Mouse (Mus musculus): ENCODE measurements around the gene Ehd1.
"Not testable (repeated sequence)": the region's sequence is repeated elsewhere in the genome, so short reads cannot be mapped to it uniquely, and the experiment has no call there.

Ehd1 gene

GRCm38 (mm10) chr19:6304787-6305516, 28.4 kb downstream of the Ehd1 start:
- peak; percentile 72 to 79 for DNase-seq

DNA sequence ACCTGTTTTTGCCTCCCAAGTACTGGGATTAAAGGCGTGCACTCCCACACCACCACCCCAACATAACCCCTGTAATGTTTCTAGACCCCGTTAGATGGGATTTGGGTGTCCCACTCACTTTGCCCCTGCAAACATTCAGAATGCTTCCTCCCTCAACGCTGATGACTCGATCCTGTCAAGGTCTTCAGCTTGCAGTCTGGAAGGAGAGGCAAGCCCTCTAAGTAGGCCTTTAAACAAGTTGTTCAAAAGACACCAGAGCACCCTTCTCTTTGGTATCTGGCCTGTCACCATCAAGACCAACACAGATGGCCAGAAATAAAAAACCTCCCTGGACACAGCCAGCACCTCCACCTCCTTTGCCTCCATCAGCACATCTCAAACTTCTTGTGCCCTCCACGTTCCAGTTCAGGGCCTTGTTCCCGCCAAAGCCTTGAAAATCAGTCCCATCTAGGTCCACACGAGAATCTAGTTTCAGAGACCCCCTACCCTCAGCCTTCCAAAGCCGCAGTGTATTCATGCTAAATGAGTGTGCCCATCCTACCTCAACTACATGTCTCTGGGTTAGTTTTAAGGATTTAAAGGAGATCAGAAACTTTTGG, 29.1 kb downstream of the Ehd1 start:
- DNase-seq = no peak

DNA sequence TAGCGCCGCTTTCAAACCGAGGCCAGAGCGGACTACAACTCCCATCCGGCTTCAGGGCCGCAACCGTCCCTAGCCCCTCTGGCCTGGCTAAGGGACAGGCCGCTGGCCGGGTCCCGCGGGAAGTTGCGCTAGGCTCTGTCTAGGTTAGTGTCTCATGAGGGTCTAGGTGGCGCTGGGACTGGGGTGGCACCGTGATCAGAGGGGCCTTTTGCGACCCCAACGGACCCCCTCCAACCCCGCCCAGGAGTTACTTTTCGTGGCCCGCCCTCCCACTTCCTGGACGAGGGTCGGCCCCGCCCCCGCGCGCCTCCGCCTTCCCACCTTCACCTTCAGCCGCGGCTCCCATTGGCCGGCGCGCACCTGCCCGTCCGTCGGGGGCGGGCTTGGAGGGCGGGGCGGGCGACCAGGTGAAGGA, 29.6 kb downstream of the Ehd1 start, which contains the start of gene Cdc42bpg:
TSS of gene Cdc42bpg (plus strand) at position 320 of the 415 bp plus-strand sequence.
- DNase-seq = peak; percentile 81 to 84

DNA sequence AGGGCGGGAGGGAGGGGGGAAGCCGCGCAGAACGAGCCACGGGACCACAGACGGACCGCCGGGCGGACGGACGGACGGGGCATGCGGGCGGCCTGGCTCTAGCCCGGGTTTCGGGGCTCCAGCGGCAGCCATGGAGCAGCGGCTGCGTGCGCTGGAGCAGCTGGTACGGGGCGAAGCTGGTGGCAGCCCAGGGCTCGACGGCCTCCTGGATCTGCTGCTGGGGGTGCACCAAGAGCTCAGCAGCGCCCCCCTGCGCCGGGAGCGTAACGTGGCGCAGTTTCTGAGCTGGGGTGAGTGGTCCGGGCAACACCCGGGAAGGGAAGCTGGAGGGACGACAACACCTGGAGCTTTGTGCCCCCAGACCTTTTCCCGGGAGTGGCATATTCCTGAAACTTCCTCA, 30.1 kb downstream of the Ehd1 start:
- peak; percentile 58 to 65 for DNase-seq

DNA sequence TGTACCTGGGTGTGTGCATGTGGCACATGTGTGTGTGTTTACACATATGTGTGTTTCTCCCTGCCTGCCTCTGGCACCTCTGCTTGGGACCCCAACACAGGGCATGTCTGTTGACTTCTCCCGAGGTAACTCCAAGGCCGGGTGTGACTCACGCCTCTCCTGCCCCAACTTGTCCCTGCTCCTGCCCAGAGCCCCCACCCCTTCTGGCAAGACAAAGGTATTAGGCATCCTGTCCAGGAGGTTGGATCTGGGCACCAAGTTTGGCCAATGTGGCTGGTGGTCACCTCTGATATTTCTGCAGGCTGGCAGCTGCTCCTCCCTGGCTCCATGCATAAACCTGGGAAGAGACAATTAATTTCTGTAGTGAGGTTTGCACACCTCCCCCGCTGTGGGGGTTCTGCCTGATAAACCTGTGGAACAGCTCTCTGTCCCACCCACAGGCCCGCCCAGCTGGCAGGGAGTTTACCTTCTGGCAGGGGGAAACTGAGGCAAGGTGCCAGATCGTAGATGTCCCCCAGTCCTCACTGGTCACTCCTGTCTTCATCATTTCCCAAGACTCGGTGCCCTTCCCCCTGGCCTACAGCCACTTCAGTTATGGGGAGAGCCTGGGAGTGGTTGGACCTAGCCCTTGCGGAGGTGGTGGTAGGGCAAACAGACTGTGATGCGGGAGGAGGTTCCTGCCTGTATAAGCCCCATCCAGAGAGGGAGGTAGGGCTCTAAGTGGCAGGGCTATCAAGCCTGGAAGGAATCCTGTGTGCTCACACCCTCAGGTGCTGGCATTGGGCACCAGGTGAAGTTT, 31.4 kb downstream of the Ehd1 start:
- peak in 1 of 2 experiments; percentile 23 for DNase-seq

DNA sequence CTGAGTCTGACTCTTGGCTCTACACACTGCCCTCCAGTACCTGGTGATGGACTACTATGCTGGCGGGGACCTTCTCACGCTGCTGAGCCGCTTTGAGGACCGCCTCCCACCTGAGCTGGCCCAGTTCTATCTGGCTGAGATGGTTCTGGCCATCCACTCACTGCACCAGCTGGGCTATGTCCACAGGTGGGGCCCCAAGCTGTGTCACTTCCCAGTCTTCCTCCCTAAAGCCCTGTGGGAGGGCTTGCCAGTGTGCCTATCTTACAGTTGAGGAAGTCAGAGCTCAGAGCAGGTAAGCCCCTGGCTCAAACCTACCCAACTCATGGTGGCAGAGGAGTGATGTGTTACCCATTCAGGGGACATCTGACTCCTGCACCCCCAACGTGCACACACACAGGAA, 33.7 kb downstream of the Ehd1 start:
- no peak for DNase-seq

DNA sequence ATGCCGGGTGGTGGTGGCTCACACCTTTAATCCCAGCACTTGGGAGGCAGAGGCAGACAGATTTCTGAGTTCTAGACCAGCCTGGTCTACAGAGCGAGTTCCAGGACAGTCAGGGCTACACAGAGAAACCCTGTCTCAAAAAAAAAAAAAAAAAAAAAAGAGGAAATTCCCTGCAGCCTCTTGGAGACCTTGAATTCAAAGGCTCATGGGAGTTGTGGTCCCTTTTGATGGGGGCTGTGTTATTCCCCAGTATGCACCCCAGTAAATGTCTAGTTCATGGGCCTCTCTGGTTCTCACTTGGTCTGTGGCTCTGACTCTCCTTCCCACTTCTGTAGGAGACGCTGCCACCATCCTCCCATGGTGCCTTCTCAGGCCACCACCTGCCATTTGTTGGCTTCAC, 35.3 kb downstream of the Ehd1 start:
- DNase-seq = not testable (repeated sequence)

DNA sequence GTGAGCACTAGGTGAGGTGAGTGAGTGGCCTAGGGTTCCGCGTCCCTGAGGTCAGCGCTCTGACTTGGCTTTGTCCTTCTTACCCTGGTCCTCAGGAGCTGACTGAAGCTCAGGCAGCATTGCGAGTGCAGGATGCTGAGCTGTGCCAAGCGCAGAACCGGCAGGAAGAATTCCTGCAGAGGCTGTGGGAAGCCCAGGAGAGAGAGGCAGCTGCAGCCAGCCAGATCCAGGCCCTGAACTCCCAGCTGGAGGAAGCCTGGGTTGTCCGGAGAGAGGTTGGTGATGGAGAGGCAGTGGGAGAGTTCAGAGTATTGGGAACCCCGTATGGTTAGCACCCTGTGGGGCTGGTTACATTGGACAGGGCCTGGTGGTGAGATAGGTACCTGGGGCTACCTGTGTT, 37.3 kb downstream of the Ehd1 start:
- no peak for DNase-seq

- no peak for DNase-seq
Observed at GRCm38 (mm10) chr19:6314513-6314912, 38.0 kb downstream of the Ehd1 start.

DNA sequence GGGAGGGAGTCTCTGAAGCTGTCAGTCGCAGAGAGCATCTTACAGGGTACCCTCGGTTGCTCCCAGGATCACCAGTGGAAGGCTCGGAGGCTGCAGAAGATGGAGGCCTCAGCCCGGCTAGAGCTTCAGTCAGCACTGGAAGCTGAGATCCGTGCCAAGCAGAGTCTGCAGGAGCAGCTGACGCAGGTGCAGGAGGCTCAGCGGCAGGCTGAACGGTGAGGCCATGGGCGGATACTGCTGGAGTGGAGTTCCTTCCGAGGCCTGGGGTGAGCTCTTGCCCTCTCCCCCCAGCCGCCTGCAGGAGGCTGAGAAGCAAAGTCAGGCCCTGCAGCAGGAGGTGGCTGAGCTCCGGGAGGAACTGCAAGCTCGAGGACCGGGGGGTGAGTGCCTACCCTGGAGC, 39.0 kb downstream of the Ehd1 start:
- no peak for DNase-seq

GRCm38 (mm10) chr19:6318145-6318544, 41.6 kb downstream of the Ehd1 start:
- DNase-seq = no peak

DNA sequence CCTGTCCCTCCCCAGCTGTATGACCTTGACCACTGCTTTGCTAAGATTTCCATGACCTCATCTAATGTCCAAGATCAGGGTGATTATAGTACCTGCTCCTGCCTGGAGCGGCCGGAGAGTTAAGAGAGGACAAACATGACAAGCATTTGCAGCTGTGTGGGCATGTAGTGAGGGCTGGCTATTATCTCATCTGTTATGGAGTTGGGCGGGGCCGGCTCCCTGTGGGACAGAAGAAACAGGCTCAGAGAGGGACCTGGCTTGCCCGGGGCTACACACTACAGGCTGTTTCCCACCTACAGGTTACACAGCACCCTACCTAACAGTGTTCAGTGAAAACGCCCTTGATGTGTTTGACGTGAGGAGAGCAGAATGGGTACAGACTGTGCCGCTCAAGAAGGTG, 44.8 kb downstream of the Ehd1 start:
- no peak for DNase-seq

DNA sequence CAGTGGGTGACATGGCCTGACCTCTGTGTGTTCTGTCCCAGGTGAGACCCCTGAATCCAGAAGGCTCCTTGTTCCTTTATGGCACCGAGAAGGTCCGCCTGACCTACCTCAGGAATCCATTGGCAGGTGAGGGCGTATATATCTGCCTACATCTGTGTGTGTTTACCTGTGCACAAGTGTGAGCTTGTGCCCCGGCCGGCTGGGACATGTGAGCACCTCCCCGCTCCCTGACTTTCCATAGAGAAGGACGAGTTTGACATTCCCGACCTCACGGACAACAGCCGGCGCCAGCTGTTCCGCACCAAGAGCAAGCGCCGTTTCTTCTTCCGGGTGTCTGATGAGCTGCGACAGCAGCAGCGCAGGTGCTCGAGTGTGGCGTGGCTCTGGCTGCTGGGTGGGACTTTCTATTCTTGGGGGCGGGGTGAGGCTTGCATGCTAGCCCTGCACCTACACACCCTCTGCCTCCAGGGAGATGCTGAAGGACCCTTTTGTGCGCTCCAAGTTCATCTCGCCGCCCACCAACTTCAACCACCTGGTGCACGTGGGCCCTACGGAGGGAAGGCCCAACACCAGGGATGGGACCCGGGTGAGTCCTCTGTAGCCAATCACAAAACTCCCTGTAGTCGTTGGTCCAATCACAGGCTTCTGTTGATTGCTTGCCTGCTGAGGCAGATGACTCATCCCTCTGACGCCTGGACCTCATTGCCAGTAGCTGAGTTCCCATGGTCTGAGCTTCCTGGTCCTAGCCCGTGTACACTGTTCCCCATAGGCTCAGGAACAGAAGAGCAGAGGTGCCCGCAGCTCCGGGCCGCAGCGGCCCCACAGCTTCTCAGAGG, 45.5 kb downstream of the Ehd1 start:
- no peak for DNase-seq

- no peak for DNase-seq
Observed at GRCm38 (mm10) chr19:6324751-6325150, 48.2 kb downstream of the Ehd1 start.

DNA sequence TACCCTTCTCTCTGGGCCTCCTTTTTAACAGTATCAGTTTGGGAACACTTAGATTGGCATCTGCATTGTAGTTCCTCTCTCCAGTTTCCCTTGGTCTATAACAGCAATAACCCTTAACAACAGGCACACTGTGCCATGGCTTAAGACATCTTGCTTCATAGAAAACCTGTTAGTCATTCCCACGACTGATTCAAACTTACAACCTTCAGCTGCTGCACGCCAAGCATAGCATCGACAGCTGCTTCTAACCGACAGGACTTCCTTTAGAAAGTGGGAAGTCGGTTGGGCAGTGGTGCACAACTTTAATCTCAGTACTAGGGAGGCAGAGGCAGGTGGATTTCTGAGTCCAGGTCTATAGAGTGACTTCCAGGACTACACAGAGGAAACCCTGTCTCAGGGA, 54.7 kb downstream of the Ehd1 start:
- DNase-seq = no peak

- DNase-seq = peak in 1 of 2 experiments; percentile 47
Observed at GRCm38 (mm10) chr19:6331719-6332516, 55.4 kb downstream of the Ehd1 start.

DNA sequence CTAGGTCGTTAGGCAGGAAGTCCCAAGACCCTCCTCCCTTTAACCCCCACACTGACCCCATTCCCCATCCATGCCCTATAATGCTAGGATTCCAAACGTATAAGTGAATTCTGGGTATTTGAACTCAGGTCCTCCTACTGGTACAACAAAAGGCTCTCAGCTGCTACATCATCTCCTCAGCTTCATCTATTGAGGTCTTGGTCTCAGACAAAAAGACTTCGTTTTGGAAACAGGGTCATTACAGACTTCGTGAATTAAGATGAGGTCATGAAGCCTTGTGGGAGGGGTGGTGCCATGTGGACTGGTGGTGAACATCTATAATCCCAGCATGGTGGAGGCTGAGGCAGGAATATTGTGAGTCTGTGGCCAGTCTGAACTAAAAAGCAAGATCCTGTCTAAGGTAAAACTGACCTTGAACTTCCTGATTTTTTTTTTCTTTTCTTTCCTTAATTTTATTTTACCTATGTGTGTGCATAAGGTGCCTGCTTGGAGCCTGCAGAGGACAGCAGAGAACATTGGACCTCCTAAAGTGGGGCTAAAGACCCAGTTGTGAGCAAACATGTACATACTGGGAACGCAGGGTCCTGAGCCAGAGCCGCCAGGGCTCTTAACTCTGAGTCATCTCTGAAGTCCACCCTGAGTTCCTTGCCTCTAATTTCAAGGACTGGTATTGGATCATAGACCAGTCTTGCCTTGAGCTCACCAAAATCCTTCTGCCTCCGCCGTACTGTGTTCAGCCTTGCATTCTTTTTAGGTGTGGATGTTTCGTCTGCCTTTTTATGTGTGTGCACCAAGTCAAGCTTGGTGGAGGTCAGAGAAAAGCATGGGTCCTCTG, 57.5 kb downstream of the Ehd1 start:
- peak in 1 of 2 experiments; percentile 20 for DNase-seq

DNA sequence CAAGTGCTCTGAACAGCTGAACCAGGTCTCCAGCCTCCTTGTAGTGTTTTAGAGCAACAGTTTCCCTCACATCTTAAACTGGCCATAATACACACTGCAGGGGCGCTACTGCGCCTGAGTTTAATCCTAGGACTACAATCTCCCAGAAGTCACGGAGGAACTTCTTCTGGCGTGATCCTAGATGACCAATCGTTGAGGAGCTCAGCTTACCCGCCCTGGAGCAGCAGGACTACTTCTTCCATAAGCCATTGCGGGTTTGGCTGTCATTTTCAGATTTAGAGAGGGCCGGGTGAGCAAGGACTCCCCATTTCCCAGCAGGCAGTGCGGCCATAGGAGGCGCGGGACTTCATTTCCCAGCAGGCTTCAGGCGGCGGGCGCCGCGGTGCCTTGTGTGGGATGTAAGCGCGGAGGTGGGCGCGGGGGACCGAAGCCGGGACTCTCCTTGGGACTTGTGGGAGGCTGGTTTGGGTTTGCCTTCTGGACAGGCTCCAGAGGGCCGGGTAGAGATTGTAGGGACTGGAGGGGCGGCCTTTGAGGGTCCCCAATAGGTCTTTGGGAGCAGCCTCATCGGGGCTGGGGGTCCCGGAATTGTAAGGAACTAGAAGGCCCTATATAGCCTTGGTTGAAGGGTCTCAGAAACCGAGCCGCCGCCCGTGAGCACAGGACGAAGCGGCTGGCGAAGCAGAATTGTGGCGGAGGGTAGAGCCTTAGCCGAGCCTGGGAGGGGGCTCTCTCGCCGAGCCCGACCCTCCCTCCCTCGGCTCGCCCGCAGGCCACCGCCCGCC, 58.3 kb downstream of the Ehd1 start, which contains the start of gene Men1:
TSS of gene Men1 (plus strand) at position 307 of the 785 bp plus-strand sequence.
- DNase-seq = peak; percentile 86 to 89

- peak in 1 of 2 experiments; percentile 38 for DNase-seq
Observed at GRCm38 (mm10) chr19:6335458-6335827, 58.9 kb downstream of the Ehd1 start.

- no peak for DNase-seq
Observed at GRCm38 (mm10) chr19:6336920-6337319, 60.4 kb downstream of the Ehd1 start.

Data from thymus, adult 18-20 months (tissue).